Mouse (Mus musculus): ENCODE data around the gene Akap5.

Akap5 gene

DNA sequence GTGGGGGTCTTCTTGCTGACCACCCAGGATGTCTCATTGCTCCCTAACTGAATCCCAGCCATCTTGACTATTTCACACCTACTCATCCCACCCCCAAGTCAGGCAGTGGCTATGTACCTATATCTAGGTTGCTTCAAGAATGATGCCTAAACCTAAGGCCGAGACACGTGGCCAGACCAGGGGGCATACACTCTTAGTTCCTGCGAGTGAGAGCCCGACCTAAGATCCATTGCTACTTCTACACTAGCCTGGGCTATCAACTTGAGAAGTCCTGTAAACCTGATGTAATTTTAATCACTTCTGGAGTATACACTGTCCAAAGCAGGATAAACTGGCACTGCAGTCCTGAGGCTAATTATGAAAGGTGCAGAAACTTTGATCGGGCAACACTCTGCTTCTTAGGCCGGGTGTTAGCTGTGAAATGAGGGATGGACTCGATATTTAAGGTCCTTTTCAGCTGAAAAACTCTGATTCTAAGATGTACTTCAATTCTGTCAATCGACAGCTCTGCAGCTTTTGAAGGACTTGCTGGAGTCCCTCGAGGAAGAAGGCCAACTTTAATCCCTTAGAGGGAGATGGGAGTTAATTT is 43.6 kb downstream of the Akap5 start:
- in situ Hi-C loops (cut with MboI, MseI): loop anchor here in 1 of 2 experiments (25.0 kb wide), 1 partner anchor 1081 kb away; no protein-coding TSS in a partner anchor

DNA sequence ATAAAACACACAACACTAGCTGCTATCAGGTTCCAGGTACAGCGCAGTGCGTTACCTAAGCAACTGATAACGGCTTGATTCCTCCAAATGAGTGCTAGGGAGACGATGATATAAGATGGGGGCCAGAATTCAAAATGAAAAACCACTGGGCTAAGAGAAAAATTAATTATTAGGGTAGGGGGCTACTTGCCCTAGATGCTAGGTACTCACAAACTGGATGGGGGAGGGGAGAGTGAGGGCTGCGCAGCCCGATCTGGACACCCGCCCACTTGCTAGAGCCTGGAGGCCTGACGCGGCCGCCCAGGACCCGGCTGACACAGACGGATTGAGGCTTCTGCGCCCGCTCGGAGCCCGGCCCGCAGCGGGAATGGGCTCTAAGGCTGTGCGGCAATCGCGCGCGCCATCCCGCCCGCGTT is 44.1 kb downstream of the Akap5 start:
- in situ Hi-C loops (cut with MboI, MseI): loop anchor here in 1 of 2 experiments (25.0 kb wide), 1 partner anchor 1081 kb away; no protein-coding TSS in a partner anchor

GRCm38 (mm10) chr12:76369206-76369977 is 44.7 kb downstream of the Akap5 start, which contains the start of gene Zbtb25:
TSS of gene Zbtb25 (minus strand) at chr12:76369602.
- in situ Hi-C loops (cut with MboI, MseI): loop anchor here in 1 of 2 experiments (25.0 kb wide), 1 partner anchor 1082 kb away; no protein-coding TSS in a partner anchor

DNA sequence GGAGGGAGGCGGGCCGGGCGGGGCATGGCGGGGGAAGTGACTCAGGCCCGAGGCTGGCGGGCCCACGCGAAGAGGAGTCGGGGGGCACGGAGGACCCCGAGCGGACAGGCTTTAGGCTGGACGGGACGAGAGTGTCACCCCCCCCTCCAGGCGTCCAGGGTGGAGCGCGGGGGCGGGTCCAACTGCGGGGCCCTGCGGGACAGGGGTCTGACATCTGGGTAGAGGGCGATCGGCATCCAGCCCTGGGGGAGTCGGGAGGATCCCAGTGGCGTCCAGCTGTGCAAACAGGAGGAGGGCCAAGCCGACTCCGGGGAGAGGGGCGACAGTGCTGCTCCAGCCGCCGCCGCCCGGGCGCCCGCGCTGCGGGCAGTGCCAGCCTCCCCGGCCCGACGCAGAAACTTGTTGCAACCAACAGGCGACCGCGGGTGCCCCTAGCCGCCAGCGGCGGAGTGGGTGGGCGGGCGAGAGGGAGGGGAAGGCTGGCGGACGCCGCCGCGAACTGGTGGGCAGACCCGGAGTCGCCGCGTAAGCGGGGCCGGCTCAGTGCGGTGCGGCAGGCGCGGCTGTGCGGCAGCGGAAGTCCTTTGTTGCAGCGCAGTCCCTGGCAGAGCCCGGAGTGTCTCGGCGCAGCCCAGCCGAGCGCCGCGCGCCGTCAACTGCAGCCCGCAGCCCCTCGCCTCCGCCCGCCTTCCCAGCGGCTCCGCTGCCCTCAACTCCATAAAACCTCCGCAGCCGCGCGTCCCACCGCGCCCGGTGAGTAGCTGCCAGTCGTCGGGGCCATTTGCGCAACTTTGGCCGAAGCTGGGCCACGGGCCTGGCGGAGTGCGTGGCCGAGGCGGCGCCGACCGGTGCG is 45.5 kb downstream of the Akap5 start, which contains the start of gene Zbtb1:
Zbtb1 (plus strand) TSS at position 289 of the 853 bp plus-strand sequence.
- in situ Hi-C loops (cut with MboI, MseI): loop anchor here in 1 of 2 experiments (5.0 to 25.0 kb wide), 2 partner anchors 633 to 1083 kb away; partner anchors contain the start of gene Sgpp1

GRCm38 (mm10) chr12:76370831-76371571 is 46.3 kb downstream of the Akap5 start:
- in situ Hi-C loops (cut with MboI, MseI): loop anchor here in 1 of 2 experiments (5.0 to 25.0 kb wide), 2 partner anchors 634 to 1084 kb away; partner anchors contain the start of gene Sgpp1

DNA sequence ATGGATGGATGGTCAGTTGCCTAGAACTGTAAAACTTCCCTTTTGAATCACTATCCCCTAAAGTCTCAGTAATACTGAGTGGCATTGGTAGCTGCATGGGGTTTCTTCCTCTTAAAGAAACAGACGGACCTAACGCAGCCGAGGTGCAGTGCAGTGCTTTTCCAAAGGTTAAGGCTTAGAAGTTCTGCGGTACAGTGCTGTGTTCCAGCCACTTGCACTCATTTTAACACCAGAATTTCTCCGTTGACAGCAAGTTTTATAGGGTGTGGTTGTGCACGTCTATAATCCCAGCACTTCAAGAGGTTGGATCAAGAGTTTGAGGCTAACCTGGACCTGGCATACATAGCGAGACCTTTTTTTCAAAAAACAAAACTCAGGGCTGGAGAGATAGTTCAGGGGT is 47.4 kb downstream of the Akap5 start:
- in situ Hi-C loops (cut with MboI, MseI): loop anchor here in 1 of 2 experiments (5.0 to 25.0 kb wide), 2 partner anchors 635 to 1085 kb away; partner anchors contain the start of gene Sgpp1

DNA sequence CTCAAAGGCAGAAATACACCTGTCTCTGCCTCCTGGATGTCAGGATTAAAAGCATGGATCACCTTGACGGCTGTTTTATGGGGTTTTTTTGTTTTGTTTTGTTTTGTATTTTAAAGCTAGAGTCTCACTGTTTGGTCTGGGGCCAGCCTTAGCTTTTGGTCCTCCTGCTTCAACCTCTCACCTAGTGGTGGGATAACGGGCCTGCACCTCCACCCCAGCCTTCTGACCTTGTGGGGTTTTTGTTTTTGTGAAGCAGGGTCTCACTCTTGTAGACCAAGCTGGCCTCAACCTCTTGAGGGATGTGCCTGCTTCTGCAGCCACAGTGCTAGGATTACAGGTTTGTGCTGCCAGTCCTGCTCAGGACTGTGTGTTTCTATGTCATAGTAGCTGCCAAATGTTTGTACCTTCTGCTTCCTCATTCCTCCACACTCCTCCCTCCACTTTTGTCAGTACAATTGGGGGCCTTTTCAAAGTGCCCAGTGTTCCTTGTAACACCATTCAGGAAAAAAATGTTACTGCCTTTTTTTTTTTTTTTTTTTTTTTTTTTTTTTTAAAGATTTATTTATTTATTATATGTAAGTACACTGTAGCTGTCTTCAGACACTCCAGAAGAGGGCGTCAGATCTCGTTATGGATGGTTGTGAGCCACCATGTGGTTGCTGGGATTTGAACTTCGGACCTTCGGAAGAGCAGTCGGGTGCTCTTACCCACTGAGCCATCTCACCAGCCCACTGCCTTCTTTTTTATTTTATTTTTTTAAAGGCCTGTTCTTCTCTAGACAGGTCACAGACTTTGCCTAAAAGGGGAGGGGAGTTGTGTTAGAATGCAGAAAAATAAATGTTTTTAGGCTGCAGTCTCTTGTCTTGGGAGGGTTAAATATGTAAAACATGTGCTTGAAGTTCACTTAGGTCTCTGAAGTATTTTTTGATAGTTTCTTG is 48.5 kb downstream of the Akap5 start:
- in situ Hi-C loops (cut with MboI, MseI): loop anchor here in 1 of 2 experiments (5.0 to 25.0 kb wide), 2 partner anchors 636 to 1086 kb away; partner anchors contain the start of gene Sgpp1

GRCm38 (mm10) chr12:76373991-76374390 is 49.3 kb downstream of the Akap5 start:
- in situ Hi-C loops (cut with MboI, MseI): loop anchor here in 1 of 2 experiments (5.0 to 25.0 kb wide), 2 partner anchors 637 to 1087 kb away; partner anchors contain the start of gene Sgpp1

DNA sequence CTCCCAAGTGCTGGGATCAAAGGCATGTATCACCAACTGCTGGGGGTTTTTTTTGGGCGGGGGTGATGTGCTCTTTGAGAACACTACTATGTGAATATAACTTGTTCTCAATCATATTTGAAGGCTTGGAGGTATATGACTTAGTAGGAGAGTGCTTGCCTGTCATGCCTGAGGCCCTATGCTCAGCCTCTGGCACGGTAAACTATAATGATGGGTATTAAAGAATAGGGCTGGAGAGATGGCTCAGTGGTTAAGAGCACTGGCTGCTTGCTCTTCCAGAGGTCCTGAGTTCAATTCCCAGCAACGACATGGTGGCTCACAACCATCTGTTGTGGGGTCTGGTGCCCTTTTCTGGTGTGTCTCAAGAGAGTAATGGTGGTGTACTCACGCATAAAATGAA is 50.2 kb downstream of the Akap5 start:
- in situ Hi-C loops (cut with MboI, MseI): loop anchor here in 1 of 2 experiments (5.0 to 25.0 kb wide), 2 partner anchors 638 to 1088 kb away; partner anchors contain the start of gene Sgpp1

GRCm38 (mm10) chr12:76375506-76375905 is 50.8 kb downstream of the Akap5 start:
- in situ Hi-C loops (cut with MboI, MseI): no loop called here

GRCm38 (mm10) chr12:76376649-76377048 is 52.0 kb downstream of the Akap5 start:
- in situ Hi-C loops (cut with MboI, MseI): no loop called here

DNA sequence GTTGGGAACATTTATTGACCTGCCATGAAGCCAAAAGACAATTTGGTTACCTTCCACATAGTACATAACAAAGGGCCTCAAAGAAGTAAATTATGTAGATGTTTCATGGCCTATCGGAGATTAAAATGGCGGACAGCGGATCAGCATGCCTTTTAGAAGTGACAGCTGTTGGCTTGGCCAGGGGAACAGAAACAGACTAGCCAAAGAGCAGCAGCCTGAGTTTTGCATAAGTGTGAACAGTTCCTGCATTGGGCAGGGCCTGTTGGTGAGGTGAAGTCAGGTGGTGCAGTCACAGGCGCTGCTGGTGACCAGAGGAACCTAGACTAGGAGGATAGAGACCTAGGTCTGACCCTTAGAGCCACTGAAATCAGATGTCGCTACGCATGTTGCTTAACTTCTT is 52.4 kb downstream of the Akap5 start:
- in situ Hi-C loops (cut with MboI, MseI): no loop called here

GRCm38 (mm10) chr12:76377726-76378125 is 53.0 kb downstream of the Akap5 start:
- in situ Hi-C loops (cut with MboI, MseI): no loop called here

DNA sequence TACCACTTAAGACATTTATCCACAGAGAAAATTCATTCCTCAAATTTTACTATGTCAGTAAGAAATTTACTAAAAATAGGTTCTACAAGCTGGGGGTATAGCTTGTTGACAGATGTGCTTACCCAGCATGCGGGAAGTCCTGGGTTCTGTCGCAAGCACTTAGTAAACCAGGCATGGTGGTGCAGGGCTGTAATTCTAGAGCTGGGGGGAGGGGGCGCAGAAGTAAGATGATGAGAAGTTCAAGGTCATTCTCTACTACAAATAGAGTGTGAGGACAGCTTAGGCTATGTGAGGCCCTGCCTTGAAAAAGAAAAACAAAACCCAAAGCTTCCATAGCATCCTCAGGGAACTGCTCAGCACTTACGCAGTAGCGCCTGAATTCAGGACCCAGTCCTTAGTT is 53.9 kb downstream of the Akap5 start:
- in situ Hi-C loops (cut with MboI, MseI): no loop called here

DNA sequence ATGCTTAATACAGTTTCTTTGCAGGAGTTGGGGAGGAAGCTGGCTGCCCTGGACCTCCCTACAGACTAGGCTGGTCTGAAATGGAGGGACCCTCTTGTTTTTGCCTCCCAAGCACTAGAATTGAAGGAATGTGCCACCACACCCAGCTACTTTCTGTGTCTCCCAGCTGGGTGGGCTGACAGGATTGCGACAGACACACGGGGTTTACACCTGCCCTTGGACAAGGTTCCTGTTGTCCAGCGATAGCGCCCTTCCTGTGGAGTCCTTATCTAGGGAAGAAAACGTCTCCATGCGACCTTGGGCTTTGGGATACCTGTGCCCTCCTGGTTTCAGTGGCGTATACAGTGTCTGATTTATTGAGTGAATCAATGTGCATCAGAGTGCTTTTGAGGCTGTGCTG is 55.5 kb downstream of the Akap5 start:
- in situ Hi-C loops (cut with MboI, MseI): no loop called here
